Mouse (Mus musculus) erythroblast, embryonic 14.5 days (primary cell): Measurements from ENCODE around the gene Arsb. TPM values are rescaled to one million over a fixed set of nuclear protein-coding genes. Genes with fewer than 3 reads are reported as not detected.

Source experiments
- H3K27me3 ChIP-seq: 2 replicates; pipeline ENCODE4 v1.6.1; 2012; ENCODE audit warnings: inconsistent platforms; ENCODE audit not compliant: control insufficient read depth
- H3K36me3 ChIP-seq: 2 replicates; pipeline ENCODE4 v1.6.1; 2012; ENCODE audit warnings: mild to moderate bottlenecking, inconsistent platforms; ENCODE audit not compliant: control insufficient read depth
- H3K4me1 ChIP-seq: 2 replicates; pipeline ENCODE4 v1.6.1; 2012; ENCODE audit warnings: inconsistent platforms; ENCODE audit not compliant: control insufficient read depth
- H3K4me3 ChIP-seq: replicated peaks from 2 replicates; pipeline ENCODE3; 2012; ENCODE audit warnings: moderate library complexity, mild to moderate bottlenecking, inconsistent platforms
- H3K9me3 ChIP-seq: 2 replicates; pipeline ENCODE4 v1.6.1; 2012; ENCODE audit warnings: low read length, inconsistent platforms, mixed read lengths; ENCODE audit not compliant: control insufficient read depth
- GATA1 ChIP-seq: IDR thresholded peaks from 2 replicates; pipeline ENCODE4 v1.6.1; 2012; ENCODE audit warnings: low read length, inconsistent platforms, mixed read lengths
- TAL1 ChIP-seq: IDR thresholded peaks from 3 replicates; pipeline ENCODE4 v1.6.1; 2012; ENCODE audit warnings: low read length, inconsistent platforms, mixed read lengths
- polyA plus RNA-seq: library from polyadenylated mRNA; stranded (reverse); fragments of >175 nt; gene quantifications from 2 replicates; pipeline ENCODE4 v1.2.3, GENCODE M21; 2012

The Arsb gene
- polyA plus RNA-seq, 1 experiment: 0.05 TPM

DNA sequence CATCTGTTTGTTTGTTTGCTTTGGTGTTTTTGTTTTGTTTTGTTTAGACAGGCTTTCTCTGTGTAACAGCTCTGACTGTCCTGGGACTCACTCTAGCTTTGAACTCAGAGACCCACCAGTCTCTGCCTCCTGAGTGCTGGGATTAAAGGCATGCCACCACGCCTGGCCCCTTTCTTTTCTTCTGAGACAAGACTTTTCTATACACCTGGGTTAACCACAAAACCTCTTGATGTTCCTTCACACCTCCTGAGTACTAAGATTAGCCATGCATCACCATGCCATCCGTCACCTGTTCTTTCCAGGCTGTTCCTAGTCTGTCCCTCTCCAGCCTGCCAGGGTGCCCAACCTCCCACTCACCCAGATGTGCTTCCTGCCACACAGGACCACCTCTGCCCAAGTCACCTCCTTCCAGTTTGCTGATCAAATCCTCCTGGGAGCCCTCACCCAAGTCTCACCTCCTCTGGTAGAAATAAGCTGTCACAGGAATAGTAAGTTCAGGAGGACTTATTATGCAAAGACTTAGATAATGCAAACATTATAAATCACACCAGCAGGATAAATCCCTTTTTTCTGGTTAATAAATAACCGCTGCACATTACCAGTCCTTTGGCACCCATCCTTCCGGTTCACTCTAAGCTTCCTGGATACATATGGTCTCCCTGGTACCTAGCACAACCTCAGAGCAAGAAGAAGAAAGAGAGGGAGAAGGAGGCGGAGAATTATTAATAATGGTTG is 150.6 kb downstream of the Arsb start:
- H3K4me1 ChIP-seq: no peaks in the 10 kb centered on the region
- H3K9me3 ChIP-seq: no peaks in the 10 kb centered on the region
- no peak for TF ChIP-seq GATA1
- TF ChIP-seq TAL1: no peak
- H3K36me3 ChIP-seq: no peaks in the 10 kb centered on the region
- H3K4me3 ChIP-seq: no peak overlapping the region
- no peaks in the 10 kb centered on the region for H3K27me3 ChIP-seq

DNA sequence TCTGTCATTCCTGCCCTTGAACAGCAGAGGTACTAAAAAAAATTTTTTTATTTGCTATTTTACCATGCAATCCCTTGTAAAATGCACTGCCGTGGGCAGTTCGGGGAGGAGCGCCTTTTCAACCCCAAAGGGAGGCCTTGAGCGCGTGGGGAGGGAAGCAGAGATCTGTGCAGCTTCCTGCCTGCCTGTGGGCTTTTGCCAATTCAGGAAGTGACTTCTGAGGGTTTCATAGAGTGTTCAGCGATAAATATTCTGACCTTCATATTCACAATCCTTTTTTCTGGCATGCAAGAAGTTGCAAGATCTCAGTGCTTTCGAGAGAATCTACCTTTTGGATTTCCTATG is 151.1 kb downstream of the Arsb start:
- H3K9me3 ChIP-seq: no peaks in the 10 kb centered on the region
- H3K4me3 ChIP-seq: no peak overlapping the region
- no peaks in the 10 kb centered on the region for H3K36me3 ChIP-seq
- no peaks in the 10 kb centered on the region for H3K4me1 ChIP-seq
- no peaks in the 10 kb centered on the region for H3K27me3 ChIP-seq
- TF ChIP-seq TAL1 (no peak), GATA1 (no peak)

DNA sequence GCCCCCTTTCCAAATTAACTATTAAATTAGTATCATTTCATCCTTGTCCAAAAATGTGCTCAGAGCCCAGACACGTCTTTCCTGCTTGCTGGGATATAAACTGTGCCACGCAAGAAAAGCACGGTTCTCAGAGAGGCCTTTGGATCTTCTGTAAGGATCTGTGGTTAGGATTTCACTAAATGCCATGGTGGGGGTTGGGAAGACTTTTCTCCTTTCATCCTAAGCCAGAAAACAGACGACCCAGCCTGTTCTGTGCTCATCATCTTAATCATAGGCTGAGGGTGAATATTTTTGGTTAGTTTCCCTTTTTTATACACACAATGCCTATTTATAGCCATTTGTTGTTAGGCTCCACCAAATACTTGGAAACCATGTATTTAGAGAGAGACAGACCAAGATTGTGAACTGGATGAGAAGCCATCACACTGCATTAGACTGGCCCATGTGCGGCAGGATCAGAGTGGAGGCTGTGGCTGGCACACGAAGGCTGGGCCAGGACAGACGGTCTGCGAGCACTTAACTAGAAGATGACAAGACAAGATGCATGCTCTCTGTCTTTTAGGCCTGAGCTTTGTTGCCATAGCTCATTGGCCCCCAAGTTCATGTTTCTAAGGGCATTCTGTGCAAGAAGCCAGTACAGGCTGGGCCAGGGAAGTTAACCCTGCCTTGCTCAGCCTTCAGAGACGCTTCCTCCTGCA is 153.5 kb downstream of the Arsb start:
- no peaks in the 10 kb centered on the region for H3K36me3 ChIP-seq
- no peaks in the 10 kb centered on the region for H3K27me3 ChIP-seq
- no peaks in the 10 kb centered on the region for H3K4me1 ChIP-seq
- no peak for TF ChIP-seq TAL1
- no peak for TF ChIP-seq GATA1
- no peak overlapping the region for H3K4me3 ChIP-seq
- H3K9me3 ChIP-seq: no peaks in the 10 kb centered on the region

DNA sequence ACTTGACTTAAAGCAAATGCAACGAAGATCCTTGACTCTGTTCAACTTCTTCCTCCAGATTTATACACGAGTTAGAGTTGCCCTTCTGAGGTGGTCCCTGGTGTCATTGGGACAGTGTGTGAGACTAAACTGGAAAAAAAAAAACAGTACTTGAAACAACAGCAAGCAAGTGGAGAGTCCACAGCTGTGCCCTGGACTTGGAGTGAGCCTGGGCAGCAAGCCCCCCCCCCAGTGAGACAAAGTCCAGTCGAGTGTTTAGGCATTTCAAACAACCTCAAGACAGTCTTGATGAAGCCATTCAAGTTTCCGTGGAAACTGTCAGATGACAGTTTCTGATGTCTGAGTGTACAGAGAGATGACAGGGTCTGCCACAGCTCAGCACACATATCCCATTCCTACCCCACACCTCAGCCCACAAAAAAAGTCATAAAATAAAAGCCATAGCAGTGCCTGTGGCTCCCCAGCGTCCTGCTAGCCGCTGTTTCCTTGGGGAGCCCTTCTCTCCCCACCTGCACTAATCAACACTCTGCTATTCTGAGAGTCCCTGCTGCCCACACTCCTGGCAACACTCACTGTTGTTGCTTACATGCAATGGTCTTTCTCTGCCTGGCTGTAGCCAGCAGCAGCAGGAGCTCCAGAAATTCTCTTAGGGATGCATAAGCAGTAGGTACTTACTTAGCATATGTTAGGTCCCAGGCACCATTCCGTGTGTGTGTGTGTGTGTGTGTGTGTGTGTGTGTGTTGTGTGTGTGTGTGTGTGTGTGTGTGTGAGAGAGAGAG is 159.3 kb downstream of the Arsb start:
- Histone ChIP-seq H3K4me1 (no peaks in the 10 kb centered on the region), H3K9me3 (no peaks in the 10 kb centered on the region), H3K36me3 (no peaks in the 10 kb centered on the region), H3K4me3 (no peak overlapping the region), H3K27me3 (no peaks in the 10 kb centered on the region)
- no peak for TF ChIP-seq GATA1
- no peak for TF ChIP-seq TAL1

DNA sequence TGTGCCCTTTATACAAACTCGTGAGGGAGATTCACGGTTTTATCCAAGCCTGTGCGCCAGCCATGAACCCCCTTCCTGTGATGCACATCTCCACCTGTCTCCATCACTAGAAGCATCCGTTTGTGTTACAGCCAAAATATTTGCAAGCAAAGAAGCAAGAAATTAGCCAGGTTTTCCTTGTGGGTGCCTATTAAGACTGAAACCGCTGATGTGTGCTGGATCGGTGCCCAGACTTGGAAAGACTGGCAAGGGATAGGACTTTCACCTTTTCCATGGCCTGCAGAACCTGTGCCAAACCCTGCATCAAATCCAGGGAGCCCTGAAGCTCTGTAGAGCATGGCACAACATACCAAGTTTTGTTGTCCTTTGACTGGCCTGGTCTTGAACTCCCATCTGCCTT is 165.0 kb downstream of the Arsb start:
- H3K4me1 ChIP-seq: no peaks in the 10 kb centered on the region; the same call in 1 of the 2 replicates
- no peaks in the 10 kb centered on the region for H3K9me3 ChIP-seq
- TF ChIP-seq GATA1: no peak
- H3K27me3 ChIP-seq: no peaks in the 10 kb centered on the region
- no peaks in the 10 kb centered on the region for H3K36me3 ChIP-seq
- H3K4me3 ChIP-seq: no peak overlapping the region

DNA sequence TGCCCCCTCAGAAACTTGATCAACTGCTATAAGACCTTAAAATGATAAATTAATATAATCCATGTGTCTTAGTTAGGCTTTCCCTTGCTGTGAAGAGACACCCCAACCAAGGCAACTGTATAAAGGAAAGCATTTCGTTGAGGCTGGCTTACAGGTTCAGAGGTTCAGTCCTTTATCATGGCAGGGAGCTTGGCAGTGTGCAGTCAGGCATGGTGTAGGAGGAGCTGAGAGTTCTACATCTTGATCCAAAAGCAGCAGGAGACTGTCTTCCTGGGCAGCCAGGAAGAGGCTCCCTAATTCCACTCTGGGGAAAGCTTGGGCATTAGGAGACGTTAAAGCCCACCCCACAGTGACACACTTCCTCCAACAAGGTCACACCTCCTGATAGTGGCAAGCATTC is 166.7 kb downstream of the Arsb start:
- Histone ChIP-seq H3K4me1 (no peaks in the 10 kb centered on the region; the same call in 1 of the 2 replicates), H3K27me3 (no peaks in the 10 kb centered on the region), H3K36me3 (no peaks in the 10 kb centered on the region), H3K4me3 (no peak overlapping the region), H3K9me3 (no peaks in the 10 kb centered on the region)
- no peak for TF ChIP-seq TAL1
- TF ChIP-seq GATA1: no peak

DNA sequence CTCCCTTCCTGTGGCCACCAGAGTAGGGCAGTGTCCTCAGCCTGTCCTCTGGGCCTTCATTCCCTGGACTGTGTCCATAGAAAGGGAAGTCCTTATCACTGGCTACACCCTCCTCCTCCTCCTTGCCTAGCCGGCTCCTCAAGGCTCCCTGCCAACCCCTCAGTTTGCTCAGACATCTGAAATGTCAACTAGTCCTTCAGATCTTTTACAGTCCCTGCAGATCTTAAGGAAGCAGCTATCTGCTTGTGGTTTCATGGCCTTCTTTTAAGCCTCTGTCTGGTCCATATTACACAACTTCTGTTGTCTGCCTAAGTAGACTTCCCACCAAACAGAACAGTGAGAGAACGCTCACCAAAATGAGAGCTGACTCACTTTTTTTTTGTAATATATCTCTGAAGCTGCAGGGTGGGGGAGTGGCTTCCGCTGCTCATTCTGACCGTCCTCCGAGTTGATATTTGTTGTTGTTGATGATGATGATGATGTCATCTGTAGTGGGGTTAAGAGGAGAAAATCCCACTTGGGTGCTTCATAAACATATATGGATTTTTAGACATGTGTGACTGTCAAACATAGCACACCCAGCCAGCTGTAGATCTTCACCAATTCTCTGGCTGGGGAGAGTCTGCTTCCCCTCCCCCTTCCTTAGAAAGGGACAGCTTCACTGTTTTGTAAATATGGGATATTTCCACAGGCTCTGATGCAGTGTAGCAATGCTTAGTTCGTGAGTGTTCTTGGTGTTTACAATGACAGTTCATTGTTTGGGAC is 168.1 kb downstream of the Arsb start:
- Histone ChIP-seq H3K4me1 (no peaks in the 10 kb centered on the region; the same call in 1 of the 2 replicates), H3K4me3 (no peak overlapping the region), H3K9me3 (no peaks in the 10 kb centered on the region), H3K27me3 (no peaks in the 10 kb centered on the region), H3K36me3 (no peaks in the 10 kb centered on the region)
- no peak for TF ChIP-seq GATA1
- TF ChIP-seq TAL1: no peak

DNA sequence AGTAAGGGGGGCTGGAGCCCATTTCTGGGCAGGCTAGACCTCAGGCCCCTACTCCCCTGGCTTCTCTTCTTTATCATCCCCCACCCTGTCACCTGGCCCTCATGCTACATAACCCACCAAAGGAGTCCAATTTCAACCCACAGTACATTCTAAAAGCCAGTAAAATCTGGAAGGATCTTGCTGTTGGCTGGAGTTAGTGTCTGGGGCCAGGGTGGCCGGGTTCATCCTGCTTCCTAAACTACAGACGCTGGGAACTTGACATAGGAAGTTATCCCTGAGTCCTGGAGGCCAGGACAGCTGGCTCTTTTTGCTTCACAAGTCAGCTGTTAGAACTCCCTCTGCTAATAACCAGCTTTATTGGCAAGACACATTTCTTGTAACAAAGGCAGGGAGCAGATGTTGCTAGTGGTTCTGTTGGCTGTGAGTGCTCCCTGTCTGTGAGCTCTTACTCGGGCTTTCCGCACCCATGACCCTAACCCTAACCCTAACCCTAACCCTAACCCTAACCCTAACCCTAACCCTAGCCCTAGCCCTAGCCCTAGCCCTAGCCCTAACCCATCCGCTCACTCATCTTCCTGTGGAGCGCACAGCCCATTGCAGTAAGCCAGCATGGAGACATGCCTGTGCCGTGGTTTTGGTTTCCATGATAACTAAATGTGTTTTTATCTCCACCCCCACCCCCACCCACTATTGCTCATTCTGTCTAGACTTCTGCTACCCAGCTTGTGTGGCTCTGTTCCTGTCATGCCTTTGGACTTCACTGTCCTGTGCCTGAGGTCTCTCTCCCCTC is 169.5 kb downstream of the Arsb start:
- Histone ChIP-seq H3K27me3 (no peaks in the 10 kb centered on the region), H3K4me1 (no peaks in the 10 kb centered on the region; the same call in 1 of the 2 replicates), H3K4me3 (no peak overlapping the region)

More for the DNA sequence above, 169.5 kb downstream of the Arsb start:
- Histone ChIP-seq H3K9me3 (no peaks in the 10 kb centered on the region), H3K36me3 (no peaks in the 10 kb centered on the region)
- TF ChIP-seq GATA1: no peak
- no peak for TF ChIP-seq TAL1
